Mouse (Mus musculus) stomach, embryonic 15.5 days (tissue): ENCODE data around the gene Tjap1. TPM values are rescaled to one million over a fixed set of nuclear protein-coding genes. Genes with fewer than 3 reads are reported as not detected.

Experiments
- ATAC-seq: fragments of 200-750 bp; cut with Nextera tagmentation; 2 replicates; pipeline ENCODE4 v1.8.0; 2017; ENCODE audit warnings: low read depth, moderate number of reproducible peaks, moderate TSS enrichment; ENCODE audit not compliant: insufficient read depth, low FRiP score
- H3K27ac ChIP-seq: fragments of 300-500 bp; sonication (generic); 2 replicates; pipeline ENCODE4 v1.5.1; 2015; ENCODE audit warnings: mild to moderate bottlenecking, inconsistent platforms
- H3K27me3 ChIP-seq: fragments of 300-500 bp; sonication (generic); replicated peaks from 2 replicates; pipeline ENCODE4 v1.6.1; 2015; ENCODE audit warnings: inconsistent platforms
- H3K36me3 ChIP-seq: fragments of 300-500 bp; sonication (generic); 2 replicates; pipeline ENCODE4 v1.6.1; 2015; ENCODE audit warnings: inconsistent platforms
- H3K4me1 ChIP-seq: fragments of 300-500 bp; sonication (generic); 2 replicates; pipeline ENCODE4 v1.6.1; 2015; ENCODE audit warnings: inconsistent platforms
- H3K4me2 ChIP-seq: fragments of 300-500 bp; sonication (generic); 2 replicates; pipeline ENCODE4 v1.6.1; 2015; ENCODE audit warnings: mild to moderate bottlenecking, inconsistent platforms
- H3K4me3 ChIP-seq: fragments of 300-500 bp; sonication (generic); replicated peaks from 2 replicates; pipeline ENCODE4 v1.5.1; 2015; ENCODE audit warnings: inconsistent platforms
- H3K9ac ChIP-seq: fragments of 300-500 bp; sonication (generic); 2 replicates; pipeline ENCODE4 v1.6.1; 2015; ENCODE audit warnings: inconsistent platforms
- H3K9me3 ChIP-seq: fragments of 300-500 bp; sonication (generic); 2 replicates; pipeline ENCODE4 v1.6.1; 2016; ENCODE audit warnings: inconsistent platforms
- WGBS: fragments of 180-500 bp; shearing (Covaris S2); methylation state at CpG from one replicate; pipeline ENCODE4 v1.1.7; 2015; 5-methylcytosine and 5-hydroxymethylcytosine counted together
- polyA plus RNA-seq: library from polyadenylated mRNA; unstranded; fragments of >200 nt; fragmentation: Nextera tagmentation; extraction: Ambion mirVana; gene quantifications from 2 replicates; pipeline ENCODE4 v1.2.1, GENCODE M21; 2015

Gene Tjap1
- polyA plus RNA-seq, 1 experiment from 2014 or later = 37.2 TPM

- Histone ChIP-seq H3K9me3 (no peaks in the 10 kb centered on the region), H3K27me3 (no peaks in the 10 kb centered on the region), H3K4me1 (peaks cover 22% of the 10 kb centered on the region), H3K9ac (no peak overlapping the region), H3K36me3 (peaks cover 35% of the 10 kb centered on the region), H3K4me3 (no peak overlapping the region), H3K27ac (peak overlapping the region; percentile 70), H3K4me2 (no peak overlapping the region)
- no peak for ATAC-seq
- 49% methylated on average over 6 of the region's 6 CpGs for WGBS
Observed at GRCm38 (mm10) chr17:46266986-46267385, 15.8 kb downstream of the Tjap1 start.

GRCm38 (mm10) chr17:46265918-46266618, 16.8 kb downstream of the Tjap1 start:
- H3K4me3 ChIP-seq = no peak overlapping the region
- H3K27ac ChIP-seq = peak overlapping the region; percentile 70; the same call in 1 of the 2 replicates
- peak; percentile 62 for ATAC-seq
- peaks cover 37% of the 10 kb centered on the region for H3K36me3 ChIP-seq
- H3K27me3 ChIP-seq = no peaks in the 10 kb centered on the region
- 25% methylated on average over 14 of the region's 14 CpGs for WGBS
- H3K9ac ChIP-seq = no peak overlapping the region
- H3K4me2 ChIP-seq = no peak overlapping the region
- H3K9me3 ChIP-seq = no peaks in the 10 kb centered on the region
- H3K4me1 ChIP-seq = peaks cover 22% of the 10 kb centered on the region

- Histone ChIP-seq H3K36me3 (peaks cover 39% of the 10 kb centered on the region), H3K27me3 (no peaks in the 10 kb centered on the region), H3K4me1 (peaks cover 21% of the 10 kb centered on the region), H3K9me3 (no peaks in the 10 kb centered on the region), H3K4me2 (no peak overlapping the region), H3K27ac (no peak overlapping the region; the same call in 1 of the 2 replicates), H3K9ac (no peak overlapping the region), H3K4me3 (no peak overlapping the region)
- ATAC-seq = no peak
- 87% methylated on average over 12 of the region's 12 CpGs for WGBS
Observed at GRCm38 (mm10) chr17:46265502-46265901, 17.3 kb downstream of the Tjap1 start.

GRCm38 (mm10) chr17:46262201-46262694, 20.6 kb downstream of the Tjap1 start:
- H3K4me1 ChIP-seq = 0 out of 2 replicates have a peak, but pooled peaks cover 9% of the 10 kb centered on the region
- ATAC-seq = no peak
- H3K4me3 ChIP-seq = no peak overlapping the region
- H3K27ac ChIP-seq = no peak overlapping the region
- no peaks in the 10 kb centered on the region for H3K9me3 ChIP-seq
- H3K36me3 ChIP-seq = peaks cover 63% of the 10 kb centered on the region
- WGBS = 87% methylated on average over 5 of the region's 5 CpGs
- H3K4me2 ChIP-seq = no peak overlapping the region
- H3K27me3 ChIP-seq = no peaks in the 10 kb centered on the region
- H3K9ac ChIP-seq = no peak overlapping the region

- H3K9ac ChIP-seq = no peak overlapping the region
- no peak overlapping the region for H3K4me3 ChIP-seq
- 86% methylated on average over 17 of the region's 17 CpGs for WGBS
- peaks cover 8% of the 10 kb centered on the region for H3K27me3 ChIP-seq
- no peaks in the 10 kb centered on the region for H3K9me3 ChIP-seq
- peaks cover 72% of the 10 kb centered on the region for H3K36me3 ChIP-seq
- ATAC-seq = no peak
- no peaks in the 10 kb centered on the region for H3K4me1 ChIP-seq
- H3K27ac ChIP-seq = no peak overlapping the region
- H3K4me2 ChIP-seq = no peak overlapping the region
Observed at GRCm38 (mm10) chr17:46259675-46260074, 23.2 kb downstream of the Tjap1 start.

- H3K4me1 ChIP-seq = peaks cover 6% of the 10 kb centered on the region
- H3K36me3 ChIP-seq = peaks cover 63% of the 10 kb centered on the region
- H3K27me3 ChIP-seq = peaks cover 15% of the 10 kb centered on the region
- no peaks in the 10 kb centered on the region for H3K9me3 ChIP-seq
- H3K9ac ChIP-seq = no peak overlapping the region
- H3K27ac ChIP-seq = no peak overlapping the region
- no peak for ATAC-seq
- H3K4me2 ChIP-seq = no peak overlapping the region
- no peak overlapping the region for H3K4me3 ChIP-seq
- WGBS = 84% methylated on average over 30 of the region's 30 CpGs
Observed at GRCm38 (mm10) chr17:46258279-46259053, 24.4 kb downstream of the Tjap1 start.

GRCm38 (mm10) chr17:46255147-46255546, 27.7 kb downstream of the Tjap1 start:
- WGBS = 31% methylated on average over 6 of the region's 6 CpGs
- Histone ChIP-seq H3K36me3 (peaks cover 55% of the 10 kb centered on the region), H3K4me3 (no peak overlapping the region), H3K27ac (no peak overlapping the region), H3K9ac (no peak overlapping the region), H3K4me1 (peaks cover 15% of the 10 kb centered on the region), H3K9me3 (no peaks in the 10 kb centered on the region), H3K27me3 (peaks cover 15% of the 10 kb centered on the region), H3K4me2 (no peak overlapping the region)
- no peak for ATAC-seq

- Histone ChIP-seq H3K4me3 (peak overlapping the region; percentile 59), H3K4me1 (peaks cover 20% of the 10 kb centered on the region), H3K27me3 (peaks cover 15% of the 10 kb centered on the region), H3K9me3 (no peaks in the 10 kb centered on the region), H3K9ac (peak overlapping the region; percentile 35; the same call in 1 of the 2 replicates), H3K36me3 (peaks cover 53% of the 10 kb centered on the region), H3K27ac (no peak overlapping the region), H3K4me2 (peak overlapping the region; percentile 100)
- ATAC-seq = peak; percentile 12; the same call in 1 of the 2 replicates
- under 1% methylated on average over 43 of the region's 54 CpGs for WGBS
Observed at GRCm38 (mm10) chr17:46254106-46254505, 28.7 kb downstream of the Tjap1 start.

GRCm38 (mm10) chr17:46253452-46254084, 29.3 kb downstream of the Tjap1 start, which contains the start of gene Lrrc73:
TSS of gene Lrrc73 (plus strand) at chr17:46253531.
- WGBS = 1% methylated on average over 48 of the region's 48 CpGs
- Histone ChIP-seq H3K27ac (no peak within 1 kb of the TSS), H3K4me3 (peak within 1 kb of the TSS; percentile 59), H3K27me3 (peaks cover 15% of the 10 kb centered on the region), H3K4me1 (peaks cover 25% of the 10 kb centered on the region), H3K4me2 (peak within 1 kb of the TSS; percentile 100), H3K9me3 (no peaks in the 10 kb centered on the region), H3K36me3 (peaks cover 47% of the 10 kb centered on the region), H3K9ac (peak within 1 kb of the TSS; percentile 35; the same call in 1 of the 2 replicates)
- peak; percentile 73 for ATAC-seq

- peak overlapping the region; percentile 100 for H3K4me2 ChIP-seq
- H3K9me3 ChIP-seq = no peaks in the 10 kb centered on the region
- peaks cover 15% of the 10 kb centered on the region for H3K27me3 ChIP-seq
- peak overlapping the region; percentile 59 for H3K4me3 ChIP-seq
- H3K36me3 ChIP-seq = peaks cover 40% of the 10 kb centered on the region
- H3K4me1 ChIP-seq = peaks cover 25% of the 10 kb centered on the region
- no peak overlapping the region for H3K27ac ChIP-seq
- ATAC-seq = no peak
- 54% methylated on average over 14 of the region's 14 CpGs for WGBS
- no peak overlapping the region for H3K9ac ChIP-seq
Observed at GRCm38 (mm10) chr17:46252571-46253451, 30.0 kb downstream of the Tjap1 start.

- H3K27ac ChIP-seq = no peak overlapping the region
- H3K36me3 ChIP-seq = peaks cover 27% of the 10 kb centered on the region
- H3K9me3 ChIP-seq = no peaks in the 10 kb centered on the region
- ATAC-seq = no peak
- H3K27me3 ChIP-seq = peaks cover 15% of the 10 kb centered on the region
- no peak overlapping the region for H3K4me2 ChIP-seq
- no peak overlapping the region for H3K9ac ChIP-seq
- H3K4me3 ChIP-seq = no peak overlapping the region
- H3K4me1 ChIP-seq = peaks cover 32% of the 10 kb centered on the region
- 79% methylated on average over 7 of the region's 7 CpGs for WGBS
Observed at GRCm38 (mm10) chr17:46251174-46251573, 31.7 kb downstream of the Tjap1 start.
